Mouse (Mus musculus) neural tube, embryonic 15.5 days (tissue): ENCODE measurements around the gene 9930021J03Rik. TPM values are rescaled to one million over a fixed set of nuclear protein-coding genes. Genes with fewer than 3 reads are reported as not detected.
A peak's percentile ranks its signal among the peaks of the same experiment; 100 is the strongest.

ENCODE experiments used
- ATAC-seq: fragments of 200-750 bp; cut with Nextera tagmentation; 2 replicates; pipeline ENCODE4 v1.8.0; 2017; ENCODE audit warnings: mild to moderate bottlenecking, moderate TSS enrichment, moderate library complexity; ENCODE audit not compliant: low FRiP score
- H3K27ac ChIP-seq: fragments of 300-500 bp; sonication (generic); replicated peaks from 2 replicates; pipeline ENCODE4 v1.5.1; 2015; ENCODE audit warnings: mild to moderate bottlenecking, inconsistent platforms
- H3K27me3 ChIP-seq: fragments of 300-500 bp; sonication (generic); replicated peaks from 2 replicates; pipeline ENCODE4 v1.6.1; 2015; ENCODE audit warnings: inconsistent platforms
- H3K36me3 ChIP-seq: fragments of 300-500 bp; sonication (generic); 2 replicates; pipeline ENCODE4 v1.6.1; 2015; ENCODE audit warnings: inconsistent platforms
- H3K4me1 ChIP-seq: fragments of 300-500 bp; sonication (generic); 2 replicates; pipeline ENCODE4 v1.6.1; 2015; ENCODE audit warnings: inconsistent platforms
- H3K4me2 ChIP-seq: fragments of 300-500 bp; sonication (generic); 2 replicates; pipeline ENCODE4 v1.6.1; 2015; ENCODE audit warnings: inconsistent platforms, mild to moderate bottlenecking, moderate library complexity
- H3K4me3 ChIP-seq: fragments of 300-500 bp; sonication (generic); replicated peaks from 2 replicates; pipeline ENCODE4 v1.5.1; 2015; ENCODE audit warnings: mild to moderate bottlenecking, inconsistent platforms
- H3K9ac ChIP-seq: fragments of 300-500 bp; sonication (generic); replicated peaks from 2 replicates; pipeline ENCODE4 v1.6.1; 2015; ENCODE audit warnings: mild to moderate bottlenecking, inconsistent platforms
- H3K9me3 ChIP-seq: fragments of 300-500 bp; sonication (generic); replicated peaks from 2 replicates; pipeline ENCODE4 v1.6.1; 2016; ENCODE audit warnings: inconsistent platforms
- WGBS: fragments of 180-500 bp; shearing (Covaris S2); methylation state at CpG from one replicate; pipeline ENCODE4 v1.1.7; 2015; ENCODE audit warnings: mixed read lengths; 5-methylcytosine and 5-hydroxymethylcytosine counted together
- polyA plus RNA-seq: library from polyadenylated mRNA; unstranded; fragments of >200 nt; fragmentation: Nextera tagmentation; extraction: Ambion mirVana; gene quantifications from 2 replicates; pipeline ENCODE4 v1.2.1, GENCODE M21; 2015

9930021J03Rik gene
- polyA plus RNA-seq, 1 experiment from 2014 or later, result 5.5 TPM

DNA sequence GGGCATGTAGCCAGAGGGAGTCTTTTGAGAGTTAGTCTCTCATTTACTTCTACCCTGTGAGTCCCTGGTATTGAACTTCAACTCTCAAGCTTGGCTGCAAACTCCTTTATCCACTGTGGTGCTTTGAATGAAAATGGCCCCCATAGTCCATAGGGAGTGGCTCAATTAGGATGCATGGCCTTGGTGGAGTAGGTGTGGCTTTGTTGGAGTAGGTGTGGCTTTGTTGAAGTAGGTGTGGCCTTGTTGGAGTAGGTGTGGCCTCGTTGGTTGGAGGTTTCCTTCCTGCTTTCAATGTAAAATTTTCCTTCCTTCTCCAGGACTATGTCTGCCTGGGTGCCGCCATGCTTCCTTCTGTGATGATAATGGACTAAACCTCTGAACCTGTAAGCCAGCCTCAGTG lies 25.1 kb upstream of the 9930021J03Rik start:
- ATAC-seq, result no peak
- Histone ChIP-seq H3K27ac (no peak overlapping the region), H3K9ac (no peak overlapping the region), H3K4me3 (no peak overlapping the region), H3K4me1 (no peaks in the 10 kb centered on the region), H3K36me3 (no peaks in the 10 kb centered on the region), H3K9me3 (no peaks in the 10 kb centered on the region), H3K4me2 (no peak overlapping the region), H3K27me3 (no peaks in the 10 kb centered on the region)
- 77% methylated on average over 2 of the region's 2 CpGs for WGBS

DNA sequence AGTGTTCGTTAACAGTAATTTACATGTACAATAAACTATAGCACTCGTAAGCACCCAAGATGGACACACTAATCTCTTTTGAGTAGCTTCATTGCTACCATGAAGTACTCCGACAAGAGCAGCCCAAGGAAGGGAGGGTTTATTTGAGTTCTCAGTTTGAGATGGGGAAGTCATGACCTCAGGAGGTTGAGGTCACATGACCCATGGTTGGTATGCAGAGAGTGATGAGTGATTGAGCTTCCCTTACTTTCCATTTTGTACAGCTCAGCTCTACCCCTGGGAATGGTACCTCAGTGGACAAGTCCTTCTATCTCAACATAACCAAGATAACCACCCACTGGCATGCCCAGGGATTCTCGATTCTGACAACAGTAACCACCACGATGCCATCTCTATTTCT lies 22.8 kb upstream of the 9930021J03Rik start:
- no peak for ATAC-seq
- Histone ChIP-seq H3K27me3 (no peaks in the 10 kb centered on the region), H3K4me2 (no peak overlapping the region), H3K27ac (no peak overlapping the region), H3K9me3 (no peaks in the 10 kb centered on the region), H3K9ac (no peak overlapping the region), H3K36me3 (no peaks in the 10 kb centered on the region), H3K4me3 (no peak overlapping the region), H3K4me1 (no peaks in the 10 kb centered on the region)
- WGBS, result 79% methylated on average over 5 of the region's 5 CpGs

DNA sequence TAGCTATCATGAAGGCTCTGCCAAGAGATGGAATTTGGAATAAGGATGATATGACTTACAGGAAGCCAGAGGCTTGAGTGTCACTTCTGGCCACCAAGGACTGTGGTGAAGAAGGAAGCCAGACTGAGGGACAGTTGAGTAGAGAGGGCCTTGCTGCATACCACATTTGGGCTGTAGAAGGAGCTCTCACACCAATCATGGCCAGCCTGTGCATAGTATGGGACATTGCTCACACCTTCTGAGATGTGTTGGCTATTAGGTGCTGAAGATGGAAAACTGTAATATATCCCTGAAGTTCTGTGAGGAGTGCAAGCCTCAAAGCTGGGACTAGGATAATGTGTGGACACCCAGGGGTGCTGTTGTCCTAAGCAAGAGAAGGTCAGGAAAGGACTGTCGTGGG lies 20.9 kb upstream of the 9930021J03Rik start:
- H3K4me2 ChIP-seq, result no peak overlapping the region
- no peak overlapping the region for H3K9ac ChIP-seq
- WGBS, result 93% methylated on average over 1 of the region's 1 CpGs
- peak; percentile 74 for ATAC-seq
- H3K27ac ChIP-seq, result no peak overlapping the region
- no peaks in the 10 kb centered on the region for H3K4me1 ChIP-seq
- H3K4me3 ChIP-seq, result no peak overlapping the region
- no peaks in the 10 kb centered on the region for H3K9me3 ChIP-seq
- H3K27me3 ChIP-seq, result no peaks in the 10 kb centered on the region
- no peaks in the 10 kb centered on the region for H3K36me3 ChIP-seq

DNA sequence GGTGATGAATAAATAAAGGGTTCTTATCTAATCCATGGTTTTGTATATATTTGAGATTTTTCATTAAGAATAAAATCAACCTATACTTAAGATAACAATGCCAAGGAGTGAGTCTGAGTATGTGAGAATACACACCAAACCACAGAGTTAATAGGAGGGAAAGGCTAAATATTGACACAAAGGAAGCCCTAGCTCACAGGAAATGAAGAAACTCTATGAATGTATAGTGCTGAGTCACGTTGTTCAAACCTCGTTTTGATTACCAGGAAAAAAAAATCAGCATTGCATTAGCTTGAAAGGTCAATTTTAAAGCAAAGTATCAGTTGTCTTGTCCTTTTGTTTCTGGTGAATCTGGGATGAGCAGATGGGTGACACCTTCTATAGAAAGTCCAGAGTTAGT lies 19.2 kb upstream of the 9930021J03Rik start:
- Histone ChIP-seq H3K9ac (no peak overlapping the region), H3K4me1 (no peaks in the 10 kb centered on the region), H3K9me3 (no peaks in the 10 kb centered on the region), H3K36me3 (no peaks in the 10 kb centered on the region), H3K27me3 (no peaks in the 10 kb centered on the region), H3K27ac (no peak overlapping the region), H3K4me3 (no peak overlapping the region), H3K4me2 (no peak overlapping the region)
- 71% methylated on average over 2 of the region's 2 CpGs for WGBS
- no peak for ATAC-seq

DNA sequence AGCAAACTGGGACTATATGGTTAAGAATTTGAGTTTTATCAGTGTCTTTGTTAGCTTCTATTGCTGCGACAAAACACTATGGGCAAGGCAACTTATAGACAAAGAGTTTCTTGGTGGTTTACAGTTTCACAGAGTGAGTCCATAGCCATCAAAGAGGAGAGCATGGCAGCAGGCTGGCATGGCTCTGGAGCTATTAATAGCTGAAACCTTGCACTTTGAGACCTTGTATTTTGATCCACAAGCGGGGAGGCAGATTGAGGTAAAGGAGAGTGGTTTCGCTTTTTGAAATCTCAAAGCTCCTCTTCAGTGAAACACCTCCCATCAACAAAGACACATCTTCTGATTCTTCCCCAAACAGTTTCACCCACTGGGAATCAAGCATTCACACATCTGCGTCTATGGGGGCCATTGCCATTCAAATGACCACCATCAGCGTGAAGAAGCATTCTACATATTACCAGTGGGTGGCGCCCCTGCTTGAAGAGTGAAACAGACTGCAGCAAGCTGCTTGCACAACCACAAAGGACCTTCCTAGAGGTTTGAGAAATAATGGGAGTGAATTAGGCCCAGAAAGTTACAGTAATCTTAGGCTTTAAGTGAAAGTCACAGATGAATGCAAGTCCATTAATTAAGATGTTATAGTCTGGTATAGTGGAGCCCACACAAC lies 18.4 kb upstream of the 9930021J03Rik start:
- Histone ChIP-seq H3K27ac (no peak overlapping the region), H3K36me3 (no peaks in the 10 kb centered on the region), H3K4me2 (no peak overlapping the region), H3K27me3 (no peaks in the 10 kb centered on the region), H3K4me1 (no peaks in the 10 kb centered on the region), H3K9ac (no peak overlapping the region), H3K4me3 (no peak overlapping the region), H3K9me3 (no peaks in the 10 kb centered on the region)
- ATAC-seq, result no peak
- WGBS, result 47% methylated on average over 6 of the region's 6 CpGs

DNA sequence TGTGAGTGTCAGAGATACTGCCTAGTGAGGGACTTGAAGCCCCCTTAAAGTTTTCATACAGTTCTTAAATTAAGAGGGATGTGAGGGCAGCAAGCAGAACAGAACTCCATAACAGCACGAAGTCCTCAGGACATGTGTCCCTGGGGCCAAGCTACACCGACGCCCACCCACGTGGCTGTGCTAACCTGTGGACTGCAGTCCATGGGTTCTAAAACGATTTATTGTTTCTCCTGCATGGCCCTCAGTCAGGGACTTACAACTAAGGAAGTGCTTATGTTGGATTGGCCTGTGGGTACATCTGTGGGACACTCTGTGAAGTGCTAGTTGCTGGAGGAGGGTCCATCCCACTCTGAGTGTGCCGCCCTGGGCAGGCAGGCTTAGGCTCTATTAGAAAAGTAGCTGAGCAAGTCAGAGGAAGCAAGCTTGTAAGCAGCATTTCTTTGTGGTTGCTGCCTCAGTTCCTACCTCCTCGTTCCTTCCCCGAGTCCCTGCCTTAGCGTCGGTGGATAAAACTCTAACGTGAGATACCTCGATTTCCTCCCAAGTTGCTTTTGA lies 17.7 kb upstream of the 9930021J03Rik start:
- no peaks in the 10 kb centered on the region for H3K27me3 ChIP-seq
- no peak overlapping the region for H3K4me3 ChIP-seq
- no peak overlapping the region for H3K4me2 ChIP-seq
- no peak overlapping the region for H3K27ac ChIP-seq
- ATAC-seq, result no peak
- no peaks in the 10 kb centered on the region for H3K9me3 ChIP-seq
- H3K9ac ChIP-seq, result no peak overlapping the region
- WGBS, result 64% methylated on average over 12 of the region's 12 CpGs
- no peaks in the 10 kb centered on the region for H3K36me3 ChIP-seq
- no peaks in the 10 kb centered on the region for H3K4me1 ChIP-seq

DNA sequence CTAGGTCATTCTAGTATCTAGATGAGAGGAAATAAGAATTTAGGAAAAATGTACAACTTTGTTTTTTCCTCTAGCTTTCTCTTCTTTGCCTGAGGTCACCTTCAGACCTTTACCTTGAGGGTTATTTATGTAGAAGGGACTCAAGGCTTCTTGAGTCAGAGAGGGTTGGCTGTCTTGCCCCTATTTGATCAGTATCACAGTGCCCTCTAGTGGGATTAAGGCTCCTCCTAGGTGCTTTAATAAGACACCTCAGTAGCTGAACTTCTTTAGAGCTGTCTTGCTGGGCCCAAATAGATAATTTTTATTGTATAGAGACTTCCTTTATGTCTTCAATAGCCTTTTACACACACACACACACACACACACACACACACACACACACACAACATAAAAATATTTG lies 15.2 kb upstream of the 9930021J03Rik start:
- Histone ChIP-seq H3K4me3 (no peak overlapping the region), H3K36me3 (no peaks in the 10 kb centered on the region), H3K4me1 (no peaks in the 10 kb centered on the region), H3K9me3 (no peaks in the 10 kb centered on the region), H3K27me3 (no peaks in the 10 kb centered on the region), H3K27ac (no peak overlapping the region), H3K9ac (no peak overlapping the region), H3K4me2 (no peak overlapping the region)
- no peak for ATAC-seq

DNA sequence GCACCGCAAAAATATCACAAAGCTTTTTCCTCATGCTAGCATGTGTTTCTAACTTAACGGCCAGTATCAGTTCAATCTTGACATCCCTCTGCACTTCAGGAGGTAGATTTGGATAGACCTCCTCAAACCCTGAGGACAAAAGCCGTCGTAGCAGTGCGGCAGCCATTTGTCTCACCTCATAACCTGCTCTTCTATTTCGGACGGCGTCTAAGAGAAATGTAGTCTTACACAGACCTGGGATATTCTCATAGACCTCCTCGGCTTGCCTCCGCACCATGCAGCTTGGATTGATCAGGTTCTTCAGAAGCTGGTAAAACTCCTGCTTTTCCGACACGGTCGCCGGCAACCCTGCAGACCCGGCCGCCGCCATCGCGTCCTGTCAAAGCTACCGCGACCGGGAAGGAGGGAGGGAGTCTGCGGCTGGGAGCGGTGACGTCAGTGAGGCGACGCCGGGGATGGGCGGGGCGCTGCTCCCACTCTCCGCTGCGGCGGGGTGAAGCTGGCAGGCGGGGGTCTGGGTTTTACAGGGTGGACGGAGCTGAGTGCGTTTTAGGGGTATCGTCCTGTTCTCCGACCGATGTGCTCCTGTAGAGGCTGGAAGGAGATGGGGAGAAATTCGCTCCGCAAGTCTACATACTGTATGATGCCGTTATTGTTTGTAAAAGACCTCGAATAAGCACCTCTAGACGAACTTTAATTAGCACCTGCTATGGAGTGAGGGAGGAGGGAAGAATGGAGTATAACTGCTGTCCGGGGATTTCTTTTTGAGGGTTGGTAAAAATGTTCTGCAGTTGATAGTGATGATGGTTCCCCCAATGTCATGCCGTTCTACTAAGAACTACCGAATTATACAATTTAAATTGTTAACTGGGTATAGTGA lies 7.0 kb upstream of the 9930021J03Rik start, which contains the start of gene Ranbp6:
Gene Ranbp6, minus strand, starts transcription at position 394 of the 880 bp plus-strand sequence.
- Histone ChIP-seq H3K27me3 (no peaks in the 10 kb centered on the region), H3K4me3 (peak within 1 kb of the TSS; percentile 71), H3K9ac (peak within 1 kb of the TSS; percentile 69), H3K27ac (peak within 1 kb of the TSS; percentile 84), H3K36me3 (peaks cover 26% of the 10 kb centered on the region), H3K9me3 (no peaks in the 10 kb centered on the region), H3K4me1 (peaks cover 36% of the 10 kb centered on the region), H3K4me2 (peak within 1 kb of the TSS; percentile 73)
- 1% methylated on average over 47 of the region's 47 CpGs for WGBS
- peak; percentile 98 for ATAC-seq

DNA sequence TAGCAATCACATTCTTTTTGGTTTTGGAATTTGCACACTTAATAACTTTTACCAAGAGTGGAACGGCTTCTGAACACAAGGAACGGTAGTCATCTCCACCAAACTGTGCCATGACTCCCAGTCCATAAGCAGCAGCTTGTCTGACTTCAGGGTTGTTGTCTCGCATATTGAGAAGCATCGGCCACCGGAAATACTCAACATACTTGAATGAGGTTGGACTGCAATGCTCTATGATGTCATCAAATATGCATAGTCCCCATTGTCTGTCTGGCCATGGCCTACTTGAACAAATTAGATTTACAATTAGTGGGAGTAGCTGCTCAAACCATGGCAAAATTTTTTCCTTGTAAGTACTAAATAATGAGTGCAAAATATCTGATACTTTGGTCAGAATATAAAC lies 4.2 kb upstream of the 9930021J03Rik start:
- WGBS, result 95% methylated on average over 5 of the region's 5 CpGs
- Histone ChIP-seq H3K4me3 (no peak overlapping the region), H3K9me3 (no peaks in the 10 kb centered on the region), H3K4me1 (peaks cover 39% of the 10 kb centered on the region), H3K27me3 (no peaks in the 10 kb centered on the region), H3K4me2 (no peak overlapping the region), H3K36me3 (peaks cover 26% of the 10 kb centered on the region), H3K27ac (no peak overlapping the region), H3K9ac (no peak overlapping the region)
- no peak for ATAC-seq

DNA sequence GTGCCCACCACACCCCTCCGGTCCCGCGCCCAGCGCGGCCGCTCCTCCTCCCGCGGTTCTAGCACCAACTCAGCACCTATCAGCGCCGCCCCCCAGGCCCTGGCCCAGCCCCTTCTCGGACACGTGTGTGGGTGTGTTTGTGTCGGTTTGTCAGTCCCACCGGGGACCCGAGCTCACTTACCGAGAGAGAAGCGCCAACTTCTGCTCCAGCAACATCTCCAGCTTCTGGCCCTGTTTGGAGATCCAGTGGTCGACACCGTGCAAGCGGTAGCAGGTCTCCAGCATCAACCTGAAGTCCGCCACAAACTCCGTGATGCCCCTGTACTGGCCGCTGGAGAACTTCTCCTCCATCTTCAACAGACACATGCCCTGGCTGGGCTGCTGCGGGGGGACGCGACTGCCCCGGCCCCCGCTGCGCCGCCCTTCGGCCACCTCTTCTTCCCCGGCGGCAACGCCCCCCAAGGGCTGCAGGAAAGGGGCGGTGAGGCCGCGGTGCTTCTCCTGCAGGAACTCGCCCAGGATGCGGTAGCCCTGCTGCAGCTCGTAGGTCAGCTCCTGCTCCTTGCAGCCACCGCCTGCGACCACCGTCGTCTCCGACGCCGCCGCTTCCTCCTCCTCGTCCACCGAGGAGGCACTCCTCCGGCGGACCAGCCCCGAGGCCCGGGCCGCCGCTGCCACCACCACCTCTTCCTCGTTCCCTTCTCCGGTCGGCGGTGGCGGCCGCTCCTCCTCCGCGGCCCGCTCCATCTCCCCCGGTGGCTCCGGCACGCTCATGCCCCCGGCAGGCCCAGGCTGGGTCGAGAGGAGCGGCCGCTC lies 480 bp downstream of the 9930021J03Rik start:
- Histone ChIP-seq H3K4me3 (peak overlapping the region; percentile 76), H3K27ac (peak overlapping the region; percentile 98), H3K36me3 (peaks cover 16% of the 10 kb centered on the region), H3K4me1 (peaks cover 33% of the 10 kb centered on the region), H3K27me3 (no peaks in the 10 kb centered on the region), H3K9ac (peak overlapping the region; percentile 83), H3K4me2 (peak overlapping the region; percentile 91), H3K9me3 (no peaks in the 10 kb centered on the region)
- WGBS, result under 1% methylated on average over 69 of the region's 72 CpGs
- ATAC-seq, result peak; percentile 29

DNA sequence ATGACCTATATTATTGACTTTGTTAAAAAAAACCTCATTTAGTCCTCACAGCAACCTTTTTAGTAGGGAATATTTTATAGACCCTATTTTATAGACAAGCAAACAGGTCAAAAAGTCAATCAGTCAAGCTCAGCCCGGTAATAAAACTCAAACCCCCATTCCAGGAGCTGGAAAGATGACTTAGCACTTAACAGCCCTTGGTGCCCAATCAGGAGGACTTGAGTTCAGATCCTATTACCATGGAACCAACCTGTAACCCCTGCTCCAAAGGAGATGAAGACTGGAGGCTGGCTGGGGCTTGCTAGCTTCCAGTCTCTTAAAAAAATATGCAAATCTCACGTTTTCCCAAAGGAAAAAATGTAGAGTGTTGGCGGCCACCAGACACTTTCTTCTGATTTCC lies 1.8 kb downstream of the 9930021J03Rik start:
- H3K27ac ChIP-seq, result no peak overlapping the region
- no peaks in the 10 kb centered on the region for H3K27me3 ChIP-seq
- H3K4me2 ChIP-seq, result peak overlapping the region; percentile 91
- peaks cover 20% of the 10 kb centered on the region for H3K4me1 ChIP-seq
- WGBS, result 45% methylated on average over 3 of the region's 3 CpGs
- no peak for ATAC-seq
- peaks cover 3% of the 10 kb centered on the region; the same call in 1 of the 2 replicates for H3K36me3 ChIP-seq
- H3K9ac ChIP-seq, result 0 out of 2 replicates have a peak overlapping the region, but pooled peaks have one; percentile 21
- no peaks in the 10 kb centered on the region for H3K9me3 ChIP-seq
- peak overlapping the region; percentile 24 for H3K4me3 ChIP-seq
